Mouse (Mus musculus) megakaryocyte, embryonic 14.5 days (primary cell): ENCODE results near the gene Nkpd1.

Experiments used
- FLI1 ChIP-seq: IDR thresholded peaks from 2 replicates; pipeline ENCODE4 v1.6.1; 2012; ENCODE audit warnings: low read length, inconsistent platforms, mixed read lengths
- GATA1 ChIP-seq: IDR thresholded peaks from 3 replicates; pipeline ENCODE4 v1.6.1; 2012; ENCODE audit warnings: mixed read lengths, low read length, inconsistent platforms, borderline replicate concordance

DNA sequence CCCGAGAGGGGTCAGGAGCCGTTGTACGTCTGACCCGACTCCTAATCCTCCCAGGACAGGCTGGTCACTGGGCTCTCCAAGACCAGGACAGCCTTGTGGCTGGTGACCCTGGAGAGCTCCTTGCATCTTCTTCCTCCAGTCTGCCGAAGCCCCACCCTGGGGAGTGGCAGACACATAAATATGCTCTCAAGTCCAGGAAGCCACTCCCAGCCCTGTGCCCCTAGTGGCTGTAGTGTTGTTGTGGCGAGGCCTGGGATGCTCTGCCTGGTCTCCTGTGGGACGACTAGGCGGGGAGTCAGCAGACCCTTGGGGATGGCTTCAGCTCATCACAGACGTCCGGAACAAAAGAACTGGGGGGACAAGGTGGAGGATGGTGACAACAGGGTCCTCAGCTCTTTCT, 13.4 kb downstream of the Nkpd1 start:
- TF ChIP-seq FLI1 (no peak), GATA1 (no peak)
